Mouse (Mus musculus) forebrain, embryonic 10.5 days (tissue): ENCODE measurements around the gene Med4. TPM values are rescaled to one million over a fixed set of nuclear protein-coding genes. Genes with fewer than 3 reads are reported as not detected.
A peak's percentile ranks its signal among the peaks of the same experiment; 100 is the strongest.
"Not testable (repeated sequence)": the region's sequence is repeated elsewhere in the genome, so short reads cannot be mapped to it uniquely, and the experiment has no call there.

Experiments used
- DNase-seq: peaks from one replicate; pipeline ENCODE4 v3.0.0-alpha.2; 2017; ENCODE audit warnings: low spot score; ENCODE audit errors: extremely low spot score
- H3K27ac ChIP-seq: fragments of 300-500 bp; sonication (generic); 2 replicates; pipeline ENCODE4 v1.5.1; 2016; ENCODE audit warnings: mild to moderate bottlenecking
- H3K27me3 ChIP-seq: fragments of 300-500 bp; sonication (generic); 2 replicates; pipeline ENCODE4 v1.6.1; 2016; ENCODE audit warnings: mild to moderate bottlenecking; ENCODE audit not compliant: poor library complexity, severe bottlenecking
- H3K36me3 ChIP-seq: fragments of 300-500 bp; sonication (generic); replicated peaks from 2 replicates; pipeline ENCODE4 v1.6.1; 2016; ENCODE audit warnings: mild to moderate bottlenecking, moderate library complexity
- H3K4me1 ChIP-seq: fragments of 300-500 bp; sonication (generic); 2 replicates; pipeline ENCODE4 v1.6.1; 2016
- H3K4me3 ChIP-seq: fragments of 300-500 bp; sonication (generic); 2 replicates; pipeline ENCODE4 v1.5.1; 2016; ENCODE audit warnings: mild to moderate bottlenecking, moderate library complexity
- H3K9me3 ChIP-seq: fragments of 300-500 bp; sonication (generic); 2 replicates; pipeline ENCODE4 v1.6.1; 2016; ENCODE audit warnings: mild to moderate bottlenecking, moderate library complexity
- WGBS: fragments of 180-500 bp; shearing (Covaris S2); methylation state at CpG from one replicate; pipeline ENCODE4 v1.1.7; 2016; 5-methylcytosine and 5-hydroxymethylcytosine counted together
- polyA plus RNA-seq: library from polyadenylated mRNA; unstranded; fragments of >200 nt; fragmentation: Nextera tagmentation; extraction: Ambion mirVana; gene quantifications from 2 replicates; pipeline ENCODE4 v1.2.1, GENCODE M21; 2016

Gene Med4
- polyA plus RNA-seq, 1 experiment from 2014 or later = 121 TPM

- Histone ChIP-seq H3K27ac (no peak overlapping the region), H3K9me3 (no peaks in the 10 kb centered on the region), H3K4me1 (peaks cover 16% of the 10 kb centered on the region), H3K4me3 (no peak overlapping the region), H3K27me3 (no peaks in the 10 kb centered on the region), H3K36me3 (no peaks in the 10 kb centered on the region)
- no peak for DNase-seq
- 57% methylated on average over 8 of the region's 8 CpGs for WGBS
Observed at GRCm38 (mm10) chr14:73506283-73506682, 3.5 kb upstream of the Med4 start.

- Histone ChIP-seq H3K4me3 (no peak overlapping the region), H3K4me1 (peaks cover 22% of the 10 kb centered on the region), H3K27ac (no peak overlapping the region), H3K36me3 (peaks cover 8% of the 10 kb centered on the region), H3K27me3 (no peaks in the 10 kb centered on the region), H3K9me3 (no peaks in the 10 kb centered on the region)
- WGBS = 92% methylated on average over 15 of the region's 15 CpGs
- DNase-seq = no peak
Observed at GRCm38 (mm10) chr14:73507200-73507599, 2.6 kb upstream of the Med4 start.

- DNase-seq = no peak
- 83% methylated on average over 11 of the region's 11 CpGs for whole genome bisulfite sequencing
- H3K27ac ChIP-seq = no peak overlapping the region
- no peaks in the 10 kb centered on the region for H3K27me3 ChIP-seq
- H3K4me1 ChIP-seq = peaks cover 23% of the 10 kb centered on the region
- H3K9me3 ChIP-seq = no peaks in the 10 kb centered on the region
- no peak overlapping the region for H3K4me3 ChIP-seq
- H3K36me3 ChIP-seq = peaks cover 14% of the 10 kb centered on the region
Observed at GRCm38 (mm10) chr14:73507702-73508376, 2.0 kb upstream of the Med4 start.

- WGBS = 94% methylated on average over 6 of the region's 6 CpGs
- no peak for DNase-seq
- Histone ChIP-seq H3K27me3 (no peaks in the 10 kb centered on the region), H3K4me1 (peaks cover 19% of the 10 kb centered on the region), H3K27ac (no peak overlapping the region), H3K36me3 (peaks cover 23% of the 10 kb centered on the region), H3K4me3 (no peak overlapping the region), H3K9me3 (no peaks in the 10 kb centered on the region)
Observed at GRCm38 (mm10) chr14:73508630-73509395, 1.0 kb upstream of the Med4 start.

GRCm38 (mm10) chr14:73524136-73524535 is 14.3 kb downstream of the Med4 start:
- no peak for DNase-seq
- Histone ChIP-seq H3K9me3 (no peaks in the 10 kb centered on the region), H3K27me3 (no peaks in the 10 kb centered on the region), H3K4me3 (peak overlapping the region; percentile 53), H3K27ac (peak overlapping the region; percentile 90; the same call in 1 of the 2 replicates), H3K36me3 (no peaks in the 10 kb centered on the region), H3K4me1 (peaks cover 13% of the 10 kb centered on the region; the same call in 1 of the 2 replicates)
- 80% methylated on average over 3 of the region's 3 CpGs for WGBS

- peak within 1 kb of the TSS; percentile 53 for H3K4me3 ChIP-seq
- no peaks in the 10 kb centered on the region for H3K36me3 ChIP-seq
- H3K4me1 ChIP-seq = peaks cover 13% of the 10 kb centered on the region; the same call in 1 of the 2 replicates
- no peaks in the 10 kb centered on the region for H3K9me3 ChIP-seq
- H3K27ac ChIP-seq = peak within 1 kb of the TSS; percentile 90
- no peaks in the 10 kb centered on the region for H3K27me3 ChIP-seq
- WGBS = under 1% methylated on average over 41 of the region's 41 CpGs
- peak; percentile 93 for DNase-seq
Observed at GRCm38 (mm10) chr14:73524766-73525448, 15.1 kb downstream of the Med4 start, which contains the start of gene Sucla2. Sucla2 (plus strand) TSS chr14:73525319.

- not testable (repeated sequence) for DNase-seq, H3K9me3 ChIP-seq, H3K27me3 ChIP-seq, H3K4me3 ChIP-seq, H3K27ac ChIP-seq, H3K36me3 ChIP-seq
- H3K4me1 ChIP-seq = peaks cover 13% of the 10 kb centered on the region; the same call in 1 of the 2 replicates
- WGBS = 91% methylated on average over 3 of the region's 3 CpGs
Observed at GRCm38 (mm10) chr14:73528661-73529060, 18.8 kb downstream of the Med4 start.

- Histone ChIP-seq H3K9me3 (no peaks in the 10 kb centered on the region), H3K36me3 (no peaks in the 10 kb centered on the region), H3K4me3 (no peak overlapping the region), H3K4me1 (no peaks in the 10 kb centered on the region), H3K27ac (no peak overlapping the region), H3K27me3 (no peaks in the 10 kb centered on the region)
- 78% methylated on average over 6 of the region's 6 CpGs for WGBS
- DNase-seq = no peak
Observed at GRCm38 (mm10) chr14:73533755-73534465, 24.1 kb downstream of the Med4 start.

- Histone ChIP-seq H3K9me3 (no peaks in the 10 kb centered on the region), H3K36me3 (no peaks in the 10 kb centered on the region), H3K27ac (no peak overlapping the region), H3K4me3 (no peak overlapping the region), H3K27me3 (no peaks in the 10 kb centered on the region), H3K4me1 (no peaks in the 10 kb centered on the region)
- WGBS = 88% methylated on average over 2 of the region's 2 CpGs
- no peak for DNase-seq
Observed at GRCm38 (mm10) chr14:73535641-73536040, 25.8 kb downstream of the Med4 start.

GRCm38 (mm10) chr14:73543781-73544180 is 34.0 kb downstream of the Med4 start:
- Histone ChIP-seq H3K27ac (peak overlapping the region; percentile 63; the same call in 1 of the 2 replicates), H3K27me3 (no peaks in the 10 kb centered on the region), H3K4me1 (peaks cover 19% of the 10 kb centered on the region), H3K9me3 (no peaks in the 10 kb centered on the region), H3K36me3 (no peaks in the 10 kb centered on the region), H3K4me3 (no peak overlapping the region)
- no peak for DNase-seq
- WGBS = 38% methylated on average over 6 of the region's 6 CpGs

GRCm38 (mm10) chr14:73547034-73547433 is 37.2 kb downstream of the Med4 start:
- no peaks in the 10 kb centered on the region for H3K27me3 ChIP-seq
- no peaks in the 10 kb centered on the region for H3K9me3 ChIP-seq
- 78% methylated on average over 4 of the region's 4 CpGs for WGBS
- peaks cover 21% of the 10 kb centered on the region for H3K4me1 ChIP-seq
- DNase-seq = no peak
- H3K4me3 ChIP-seq = no peak overlapping the region
- H3K27ac ChIP-seq = no peak overlapping the region
- no peaks in the 10 kb centered on the region for H3K36me3 ChIP-seq

GRCm38 (mm10) chr14:73548051-73548450 is 38.2 kb downstream of the Med4 start, which contains the start of gene Nudt15:
Nudt15 (minus strand) TSS chr14:73548242.
- Histone ChIP-seq H3K9me3 (no peaks in the 10 kb centered on the region), H3K4me1 (peaks cover 26% of the 10 kb centered on the region), H3K27ac (no peak within 1 kb of the TSS), H3K36me3 (no peaks in the 10 kb centered on the region), H3K27me3 (no peaks in the 10 kb centered on the region), H3K4me3 (no peak within 1 kb of the TSS)
- no peak for DNase-seq
- WGBS = 90% methylated on average over 3 of the region's 3 CpGs
